Mouse (Mus musculus) adrenal gland, postnatal 36 days (tissue): ENCODE measurements at regions not wholly inside any gene's neighbourhood (a gene's known extent, or its start where the extent isn't known, plus 50 kb on each side); places are given as distances from the start of the nearest gene placed in this dataset.

Experiments
- DNase-seq, 2 experiments: peaks; one replicate each; pipeline ENCODE4 v3.0.0; 2021; ENCODE audit warnings: mixed read lengths in 1 of 2

DNA sequence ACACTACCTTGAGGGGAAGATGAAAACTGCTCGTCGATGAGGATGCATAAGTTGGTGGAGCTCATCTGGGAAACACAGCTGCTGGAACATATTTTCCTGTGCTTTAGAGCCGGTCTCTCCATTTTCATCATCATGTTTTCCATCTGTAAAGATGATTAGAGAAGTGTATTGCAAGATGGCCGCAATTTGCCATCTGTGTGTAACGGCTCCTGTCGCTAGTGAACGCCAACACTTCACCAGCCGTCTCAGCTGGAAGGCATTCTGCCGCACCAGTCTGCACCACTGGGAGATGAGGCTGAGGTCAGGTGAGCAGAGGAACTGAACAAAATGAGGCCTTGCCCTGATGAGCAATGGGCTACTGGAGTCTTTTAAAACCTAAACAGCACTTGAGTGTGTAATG is 57.4 kb downstream of the Gm21962 start:
- DNase-seq: no peak

- DNase-seq: no peak
Observed at GRCm38 (mm10) chr3:137729421-137729820, 58.1 kb downstream of the Gm21962 start.

- DNase-seq: no peak
Observed at GRCm38 (mm10) chr3:137737222-137737800, 66.0 kb downstream of the Gm21962 start.

DNA sequence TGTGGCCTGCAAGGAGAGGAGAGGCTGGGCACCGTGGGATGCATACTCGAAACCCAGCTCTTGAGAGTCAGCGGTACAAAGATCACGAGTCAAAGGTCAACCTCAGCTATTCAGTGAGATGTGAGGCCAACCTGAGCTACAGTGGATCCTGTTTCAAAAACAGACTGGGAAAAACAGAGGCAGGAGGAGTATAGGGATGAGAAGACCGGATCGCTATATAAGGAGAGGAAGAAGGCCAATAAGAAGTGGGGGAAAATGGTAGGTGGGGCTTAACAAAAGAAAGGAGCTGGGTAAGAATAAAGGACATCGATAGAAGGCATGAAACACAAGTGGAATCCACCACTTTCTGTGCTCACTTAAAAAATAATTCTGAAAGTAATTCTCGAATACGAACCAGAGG is 70.2 kb downstream of the Gm21962 start:
- no peak for DNase-seq

DNA sequence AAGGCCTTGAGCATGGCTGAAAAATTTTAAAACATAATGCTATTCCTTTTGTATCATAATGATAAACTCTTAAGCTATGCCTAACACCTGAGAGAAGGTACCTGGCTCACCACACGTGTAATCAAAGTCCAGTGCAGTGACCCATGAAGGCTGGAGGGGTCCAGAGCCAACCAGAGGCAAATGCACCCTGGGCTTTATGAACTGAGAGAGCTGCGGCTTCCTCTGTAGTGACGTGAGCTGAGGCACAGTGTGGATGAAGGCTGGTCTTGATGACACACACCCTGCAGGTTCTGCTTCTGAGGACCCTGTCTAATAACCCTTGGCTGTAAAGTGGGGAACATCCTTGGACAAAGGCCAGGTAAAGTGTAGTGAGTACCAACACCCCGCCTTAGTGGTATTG is 70.8 kb downstream of the Gm21962 start:
- no peak for DNase-seq

DNA sequence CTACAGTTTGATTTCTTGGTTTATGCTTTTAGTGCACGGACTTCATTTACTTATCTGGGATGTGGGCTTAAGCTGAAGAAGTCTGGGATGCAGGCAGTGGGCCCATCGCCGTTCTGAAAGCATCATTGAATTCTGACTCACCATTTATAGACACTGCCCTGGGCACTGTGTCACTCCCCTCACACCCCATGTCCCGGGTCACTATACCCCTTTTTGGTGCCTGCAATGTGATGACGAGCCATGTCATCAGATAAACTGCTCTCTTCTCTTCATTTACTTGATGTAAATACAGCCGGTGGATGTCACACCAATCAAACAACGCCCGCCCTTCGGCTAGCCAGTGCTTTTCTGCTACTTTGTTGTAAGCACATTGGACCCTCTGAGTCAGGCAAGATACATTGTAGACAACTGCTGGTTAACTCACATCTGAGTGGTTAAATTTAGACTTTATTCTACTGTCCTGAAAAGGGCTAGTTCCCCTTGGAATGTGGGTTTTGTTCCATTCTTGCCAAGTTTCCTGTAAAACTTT is 80.5 kb downstream of the Gm21962 start:
- no peak for DNase-seq

DNA sequence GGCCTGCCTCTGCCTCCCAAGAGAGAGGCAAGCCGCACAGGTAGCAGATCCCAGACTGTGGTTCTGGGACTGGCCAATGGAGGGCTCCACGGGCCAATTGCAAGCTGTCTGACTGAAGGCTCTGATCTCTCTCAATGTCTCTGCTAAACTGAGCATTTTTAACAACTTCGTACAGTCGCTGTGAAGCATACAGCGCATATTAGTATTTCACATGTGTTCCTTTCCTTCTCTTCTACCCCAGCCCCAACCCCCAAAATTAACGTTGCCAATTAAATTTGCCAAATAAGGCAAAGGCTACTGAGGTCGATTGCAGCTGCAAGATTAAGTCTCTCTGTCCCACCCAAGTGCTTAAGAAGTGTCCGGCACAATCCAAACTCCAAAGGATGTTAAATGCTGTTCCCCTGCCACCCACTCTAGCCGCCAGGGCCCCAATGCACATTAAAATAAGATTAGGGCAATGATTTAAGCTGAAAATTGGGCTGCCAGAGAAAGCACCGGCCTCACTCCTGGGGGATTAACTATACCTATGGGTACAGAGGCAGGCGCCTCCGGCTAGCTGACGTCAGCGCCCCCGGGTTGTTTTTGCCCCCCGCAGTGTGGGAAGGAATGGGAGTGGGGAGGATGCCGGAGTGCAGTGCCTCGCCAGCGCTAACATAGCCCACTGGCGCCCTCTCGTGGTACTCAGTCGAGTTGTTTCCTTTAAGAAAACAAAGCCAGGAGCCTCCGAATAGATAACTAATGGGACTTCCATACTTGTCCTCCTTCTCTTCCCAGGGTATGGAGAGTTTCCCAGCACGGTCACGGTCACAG is 81.3 kb downstream of the Gm21962 start:
- DNase-seq: peak; percentile 79 to 86

- no peak for DNase-seq
Observed at GRCm38 (mm10) chr3:137753257-137753654, 81.9 kb downstream of the Gm21962 start.

- no peak for DNase-seq
Observed at GRCm38 (mm10) chr3:137755391-137755790, 84.1 kb downstream of the Gm21962 start.

GRCm38 (mm10) chr3:137762213-137762884 is 91.0 kb downstream of the Gm21962 start:
- DNase-seq: no peak

DNA sequence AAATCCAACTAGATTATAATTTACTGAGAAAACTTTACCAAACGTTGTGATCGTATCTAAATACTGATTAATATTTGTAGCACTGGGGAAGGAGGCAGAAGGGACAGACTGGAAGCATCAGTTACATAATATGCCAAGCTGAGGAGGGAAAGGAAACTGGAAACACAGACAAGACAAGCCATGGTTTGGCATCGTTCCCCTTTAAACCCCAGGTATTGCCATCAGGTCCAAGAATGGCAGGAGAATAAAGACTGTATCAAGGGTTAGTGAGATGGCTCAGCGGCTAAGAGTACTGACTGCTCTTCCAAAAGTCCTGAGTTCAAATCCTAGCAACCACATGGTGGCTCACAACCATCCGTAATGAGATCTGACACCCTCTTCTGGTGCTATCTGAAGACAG is 92.1 kb downstream of the Gm21962 start:
- DNase-seq: no peak

DNA sequence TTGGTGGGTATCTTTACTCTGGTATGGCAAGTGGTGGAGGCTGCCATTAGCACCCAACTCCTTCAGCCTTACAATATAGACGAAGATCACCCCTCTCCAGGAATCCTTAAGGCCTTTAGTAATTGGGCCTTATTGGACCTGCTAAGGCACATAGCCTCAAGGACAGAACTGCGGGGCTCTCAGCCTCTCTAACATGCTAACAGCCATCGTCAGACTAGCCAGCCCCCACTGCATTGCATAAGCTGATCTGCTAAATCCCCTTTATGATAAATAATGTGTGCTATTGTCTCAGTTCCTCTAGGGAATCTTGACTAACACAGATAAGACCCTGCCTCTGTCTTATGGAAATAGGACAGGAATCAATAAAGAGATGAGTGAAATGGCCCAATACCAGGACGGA is 95.7 kb upstream of the H2afz start:
- DNase-seq: no peak

DNA sequence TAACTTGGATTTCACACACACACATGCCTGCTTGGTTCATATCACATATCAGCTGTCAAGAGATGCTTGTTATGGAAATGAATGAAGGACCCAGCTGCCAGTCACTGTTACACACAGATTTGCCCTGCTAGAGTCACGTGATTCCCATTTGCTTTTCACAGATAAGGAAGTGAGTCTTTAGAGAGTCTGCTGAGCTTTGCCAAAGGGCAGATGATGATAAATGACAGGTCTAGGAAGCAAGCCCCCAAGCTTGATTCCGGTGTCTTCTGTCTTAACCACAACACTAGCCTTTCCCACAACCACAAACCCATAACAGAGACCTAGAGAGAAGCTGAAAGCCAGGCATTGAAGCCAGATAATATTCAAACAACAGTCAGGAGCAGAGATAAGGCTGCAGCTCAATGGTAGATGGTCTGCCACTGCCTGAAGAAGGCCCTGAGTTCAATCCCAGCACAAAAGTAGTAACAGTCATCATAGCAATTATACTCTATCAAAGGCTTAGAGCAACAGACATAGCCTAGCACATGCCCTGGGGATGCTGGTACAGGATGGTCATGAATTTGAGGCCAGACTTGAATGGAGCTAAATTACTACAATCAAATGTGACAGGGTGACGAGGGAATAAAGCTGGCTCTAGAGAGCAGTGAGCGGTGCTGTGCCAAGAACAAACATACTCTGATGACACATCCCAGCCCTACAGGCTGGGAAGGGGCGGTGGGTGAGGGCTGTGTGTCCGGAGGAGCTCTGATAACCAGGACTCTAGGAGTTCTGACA is 89.0 kb upstream of the H2afz start:
- DNase-seq: no peak

DNA sequence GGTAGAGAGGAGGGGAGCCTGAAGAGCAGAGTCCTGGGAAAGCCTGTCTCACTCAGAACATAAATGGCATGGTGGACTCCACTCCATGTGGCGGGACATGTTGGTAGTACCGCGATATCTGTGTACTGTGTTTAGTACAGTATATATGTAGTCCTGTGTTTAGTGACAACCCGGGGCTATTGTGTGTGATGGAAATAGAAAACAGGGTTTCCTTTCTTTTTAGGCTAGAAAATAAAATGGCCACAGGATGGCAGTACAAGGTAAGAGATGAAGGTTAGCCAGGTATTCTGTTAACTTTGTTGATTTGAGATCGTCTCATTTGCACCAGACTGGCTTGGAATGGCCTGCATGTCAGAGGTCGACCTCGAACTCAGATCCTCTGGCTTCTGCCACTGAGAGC is 86.2 kb upstream of the H2afz start:
- DNase-seq: peak in 1 of 2 experiments; percentile 27

DNA sequence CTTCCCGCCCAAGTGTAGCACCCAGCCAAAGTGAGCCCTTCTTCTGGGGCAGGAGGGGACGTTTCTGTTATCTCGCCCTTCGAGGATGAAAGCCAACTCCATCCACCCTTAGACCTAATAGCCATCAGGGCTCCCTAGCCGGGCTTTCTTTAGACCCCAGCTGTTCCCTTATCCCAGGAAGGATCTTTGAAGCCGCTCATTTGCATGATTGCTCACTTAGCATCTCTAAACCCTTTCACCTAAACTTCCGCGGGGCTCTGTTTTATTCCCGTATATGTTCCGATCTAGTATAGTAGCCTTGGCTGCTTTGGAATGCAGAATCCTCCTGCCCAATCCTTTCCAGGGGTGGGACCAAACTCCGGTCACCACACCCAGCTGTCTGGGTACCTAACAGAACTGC is 84.3 kb upstream of the H2afz start:
- DNase-seq: no peak

- no peak for DNase-seq
Observed at GRCm38 (mm10) chr3:137782836-137783235, 81.5 kb upstream of the H2afz start.

- no peak for DNase-seq
Observed at GRCm38 (mm10) chr3:137783937-137784911, 80.1 kb upstream of the H2afz start.

- no peak for DNase-seq
Observed at GRCm38 (mm10) chr3:137785224-137785623, 79.1 kb upstream of the H2afz start.

- DNase-seq: no peak
Observed at GRCm38 (mm10) chr3:137785871-137786270, 78.4 kb upstream of the H2afz start.

GRCm38 (mm10) chr3:137789671-137790070 is 74.6 kb upstream of the H2afz start:
- DNase-seq: no peak

DNA sequence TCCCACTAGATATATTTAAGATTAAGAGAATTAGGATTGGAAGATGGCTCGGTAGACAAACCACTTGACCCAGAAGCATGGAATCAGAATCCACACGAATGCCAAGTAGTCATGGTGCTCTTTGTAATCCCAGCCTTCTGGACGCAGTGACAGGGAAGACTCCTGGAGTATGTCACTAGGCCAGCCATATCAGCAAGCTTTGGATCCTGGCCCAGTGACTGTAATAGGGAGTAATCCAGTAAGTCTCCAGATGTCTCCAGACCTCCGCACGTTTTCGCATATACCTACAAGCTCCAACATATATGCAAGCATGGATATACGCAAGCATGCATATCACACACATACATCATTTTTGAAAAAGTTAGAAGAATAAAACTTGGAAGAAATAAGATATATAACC is 73.9 kb upstream of the H2afz start:
- no peak for DNase-seq
